Mouse (Mus musculus): ENCODE data around the gene Hoxa2. TPM values are rescaled to one million over a fixed set of nuclear protein-coding genes. Genes with fewer than 3 reads are reported as not detected.

Gene Hoxa2
- polyA plus RNA-seq, 1 experiment: 0.16 TPM

DNA sequence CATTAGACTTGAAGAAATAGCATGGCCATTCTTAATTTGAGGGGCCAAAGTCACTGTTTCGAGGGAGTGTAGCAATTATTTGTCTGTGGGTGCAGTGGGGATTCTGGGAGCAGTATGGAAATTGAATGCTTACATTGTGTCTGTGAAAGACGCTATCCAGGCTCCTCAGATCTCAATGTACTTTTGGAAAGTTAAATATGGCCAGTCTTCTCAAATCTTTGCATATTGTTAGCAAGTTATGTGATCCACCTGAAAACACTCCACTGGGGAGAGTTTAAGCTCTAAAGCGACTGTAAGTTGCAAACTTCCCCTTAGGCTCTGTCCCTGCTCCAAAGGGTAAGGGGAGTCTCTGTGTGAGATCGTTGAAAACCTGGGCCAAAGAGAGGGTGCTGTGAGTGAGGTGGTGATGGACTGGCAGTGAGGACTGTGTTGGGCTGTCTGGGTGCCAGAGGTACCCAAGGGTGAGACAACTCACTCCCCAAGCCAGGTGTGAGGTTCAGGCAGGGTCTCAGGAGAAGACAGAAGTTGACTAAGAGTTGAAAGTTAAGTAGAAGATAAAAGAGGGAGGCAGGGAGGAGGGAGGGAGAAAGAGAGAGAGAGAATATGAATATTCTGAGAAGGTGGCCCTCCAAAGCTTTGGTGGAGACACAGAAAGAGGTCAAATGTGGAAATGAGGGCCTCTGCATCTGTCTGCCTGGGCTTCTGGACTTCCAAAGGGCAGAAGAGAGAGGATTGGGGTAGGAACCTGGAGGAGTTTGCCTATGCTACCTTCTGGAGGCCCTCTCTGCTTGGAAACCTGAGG is 42.5 kb upstream of the Hoxa2 start:
- no peak overlapping the region for H3K4me3 ChIP-seq (ENCODE audit: insufficient read depth, poor library complexity, severe bottlenecking)
- H3K27me3 ChIP-seq (ENCODE audit: control insufficient read depth, insufficient read depth, insufficient read length): no peaks in the 10 kb centered on the region

DNA sequence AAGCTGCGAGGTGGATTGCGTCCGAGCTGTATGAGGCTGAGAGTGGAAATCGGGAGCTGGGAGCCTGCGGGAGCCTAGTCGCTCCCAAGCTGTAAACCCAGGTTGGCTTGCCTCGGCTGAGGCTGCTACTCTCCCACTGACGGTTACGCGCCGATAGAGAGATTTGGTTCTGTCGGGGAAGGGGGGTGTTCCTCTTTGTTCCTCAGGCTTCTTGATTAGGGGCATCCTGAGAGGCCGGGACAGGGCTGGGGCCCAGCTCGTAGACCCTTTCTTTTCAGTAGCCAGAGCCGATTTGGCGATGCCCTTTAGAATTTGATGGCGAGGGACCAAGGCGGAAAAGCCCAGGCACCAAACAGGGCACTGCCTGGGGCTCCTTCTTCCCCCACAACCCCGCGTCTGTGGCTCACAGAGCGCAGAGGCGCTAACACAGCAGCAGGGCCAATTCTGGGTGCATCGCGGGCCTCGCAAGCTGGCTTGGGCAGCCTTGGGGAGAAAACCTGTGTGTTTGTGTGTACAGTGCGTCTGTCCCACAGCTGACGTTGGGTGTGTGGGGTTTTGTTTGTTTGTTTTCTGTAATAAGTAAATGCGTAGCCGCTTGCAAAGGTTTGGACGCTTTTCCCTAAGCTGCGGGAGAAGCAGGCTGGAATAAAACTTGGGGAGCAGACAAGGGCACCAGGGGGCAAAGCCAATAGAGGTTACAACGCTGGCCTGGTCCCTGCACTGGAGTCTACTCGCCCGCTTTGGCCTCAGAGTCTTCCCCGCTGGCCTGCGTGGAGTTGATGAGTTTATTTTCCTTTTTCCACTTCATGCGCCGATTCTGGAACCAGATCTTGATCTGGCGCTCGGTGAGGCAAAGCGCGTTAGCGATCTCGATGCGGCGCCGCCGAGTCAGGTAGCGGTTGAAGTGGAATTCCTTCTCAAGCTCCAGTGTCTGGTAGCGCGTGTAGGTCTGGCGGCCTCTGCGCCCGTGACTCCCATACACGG is 41.3 kb upstream of the Hoxa2 start:
- Histone ChIP-seq H3K4me3 (ENCODE audit: insufficient read depth, poor library complexity, severe bottlenecking) (no peak overlapping the region), H3K36me3 (ENCODE audit: control insufficient read depth, insufficient read depth) (peaks cover 36% of the 10 kb centered on the region), H3K79me3 (ENCODE audit: low read depth) (peaks cover 21% of the 10 kb centered on the region), H3K27me3 (ENCODE audit: control insufficient read depth, insufficient read depth, insufficient read length) (no peaks in the 10 kb centered on the region), H3K79me2 (ENCODE audit: control insufficient read depth, insufficient read depth) (peaks cover 41% of the 10 kb centered on the region), H3ac (ENCODE audit: control insufficient read depth, insufficient read length, low read depth) (no peak overlapping the region)
- TF ChIP-seq USF1 (IDR thresholded peaks at IDR 0.05; ENCODE audit: low read depth) (no peak), FOSL1 (IDR thresholded peaks at IDR 0.05; ENCODE audit: insufficient read depth, low read length, poor library complexity, severe bottlenecking) (no peak), MAX (IDR thresholded peaks at IDR 0.05) (no peak), CEBPB (IDR thresholded peaks at IDR 0.05; ENCODE audit: low read depth) (no peak), MYOD1 (IDR thresholded peaks at IDR 0.05; ENCODE audit: control insufficient read depth, insufficient read length, low read depth) (no peak)

More for the DNA sequence above, 42.5 kb upstream of the Hoxa2 start:
- no peak for TF ChIP-seq USF1 (IDR thresholded peaks at IDR 0.05; ENCODE audit: low read depth)
- TF ChIP-seq FOSL1 (IDR thresholded peaks at IDR 0.05; ENCODE audit: insufficient read depth, low read length, poor library complexity, severe bottlenecking): no peak
- no peak for TF ChIP-seq MYOG (IDR thresholded peaks at IDR 0.05; ENCODE audit: control insufficient read depth, extremely low read depth, insufficient read length)
- TF ChIP-seq MAX (IDR thresholded peaks at IDR 0.05): no peak
- Histone ChIP-seq H3K79me3 (ENCODE audit: low read depth) (peaks cover 31% of the 10 kb centered on the region), H3ac (ENCODE audit: control insufficient read depth, insufficient read length, low read depth) (no peak overlapping the region), H3K36me3 (ENCODE audit: control insufficient read depth, insufficient read depth) (peaks cover 36% of the 10 kb centered on the region), H3K79me2 (ENCODE audit: control insufficient read depth, insufficient read depth) (peaks cover 53% of the 10 kb centered on the region)

DNA sequence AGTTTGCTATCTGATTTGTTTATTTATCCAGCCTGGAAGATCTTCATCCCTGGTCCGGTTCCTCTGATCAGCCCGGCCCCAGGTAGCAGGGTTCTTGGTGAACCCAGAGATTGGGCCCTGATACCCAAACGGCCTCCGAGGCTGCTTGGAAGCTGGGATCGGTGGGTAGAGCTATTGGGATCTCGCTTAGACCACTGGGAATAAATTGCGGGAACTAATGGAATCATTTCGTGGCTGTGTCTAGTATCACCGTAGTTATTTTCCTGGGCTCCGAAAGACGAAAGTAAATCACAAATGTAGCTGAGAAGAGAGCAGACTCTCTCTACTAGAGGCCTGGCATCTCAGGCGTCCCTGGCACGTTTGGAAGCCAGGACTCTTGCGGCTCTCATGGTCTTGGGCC is 40.6 kb upstream of the Hoxa2 start:
- TF ChIP-seq CEBPB (IDR thresholded peaks at IDR 0.05; ENCODE audit: low read depth): no peak
- TF ChIP-seq MYOG (IDR thresholded peaks at IDR 0.05; ENCODE audit: control insufficient read depth, extremely low read depth, insufficient read length): no peak
- TF ChIP-seq FOSL1 (IDR thresholded peaks at IDR 0.05; ENCODE audit: insufficient read depth, low read length, poor library complexity, severe bottlenecking): no peak
- TF ChIP-seq MAX (IDR thresholded peaks at IDR 0.05): no peak
- no peak for TF ChIP-seq USF1 (IDR thresholded peaks at IDR 0.05; ENCODE audit: low read depth)
- no peak for TF ChIP-seq CTCF (IDR thresholded peaks at IDR 0.05; ENCODE audit: control insufficient read depth, insufficient read depth, insufficient read length)
- no peak for TF ChIP-seq MYOD1 (IDR thresholded peaks at IDR 0.05; ENCODE audit: control insufficient read depth, insufficient read length, low read depth)
- Histone ChIP-seq H3K79me2 (ENCODE audit: control insufficient read depth, insufficient read depth) (peaks cover 34% of the 10 kb centered on the region), H3K36me3 (ENCODE audit: control insufficient read depth, insufficient read depth) (peaks cover 41% of the 10 kb centered on the region), H3K4me3 (ENCODE audit: insufficient read depth, poor library complexity, severe bottlenecking) (no peak overlapping the region), H3K79me3 (ENCODE audit: low read depth) (peaks cover 16% of the 10 kb centered on the region), H3K27me3 (ENCODE audit: control insufficient read depth, insufficient read depth, insufficient read length) (no peaks in the 10 kb centered on the region), H3ac (ENCODE audit: control insufficient read depth, insufficient read length, low read depth) (no peak overlapping the region)

DNA sequence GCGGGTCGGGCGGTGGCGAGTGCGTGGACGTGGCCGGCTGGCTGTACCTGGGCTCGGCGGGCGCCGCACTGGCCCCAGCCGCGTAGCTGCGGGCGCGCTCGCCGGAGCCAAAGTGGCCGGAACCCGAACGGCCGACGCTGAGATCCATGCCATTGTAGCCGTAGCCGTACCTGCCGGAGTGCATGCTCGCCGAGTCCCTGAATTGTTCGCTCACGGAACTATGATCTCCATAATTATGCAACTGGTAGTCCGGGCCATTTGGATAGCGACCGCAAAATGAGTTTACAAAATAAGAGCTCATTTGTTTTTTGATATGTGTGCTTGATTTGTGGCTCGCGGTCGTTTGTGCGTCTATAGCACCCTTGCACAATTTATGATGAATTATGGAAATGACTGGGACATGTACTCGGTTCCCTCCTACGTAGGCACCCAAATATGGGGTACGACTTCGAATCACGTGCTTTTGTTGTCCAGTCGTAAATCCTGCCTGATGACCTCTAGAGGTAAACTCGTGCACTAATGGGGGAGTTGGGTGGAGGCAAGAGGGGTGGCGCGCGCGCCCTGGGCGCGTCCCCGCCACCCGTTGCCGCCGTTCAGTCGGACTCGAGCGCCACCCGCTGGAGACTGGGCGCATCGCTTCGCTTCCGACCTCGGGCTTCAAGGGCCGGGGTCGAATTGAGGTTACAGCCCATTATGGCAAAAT is 39.6 kb upstream of the Hoxa2 start, which contains the start of gene Hoxa5:
Gene Hoxa5 (minus strand): TSS at position 538 of the 703 bp plus-strand sequence.
- Histone ChIP-seq H3K79me2 (ENCODE audit: control insufficient read depth, insufficient read depth) (peaks cover 24% of the 10 kb centered on the region), H3K79me3 (ENCODE audit: low read depth) (peaks cover 6% of the 10 kb centered on the region), H3K4me3 (ENCODE audit: insufficient read depth, poor library complexity, severe bottlenecking) (no peak within 1 kb of the TSS), H3K27me3 (ENCODE audit: control insufficient read depth, insufficient read depth, insufficient read length) (no peaks in the 10 kb centered on the region), H3K36me3 (ENCODE audit: control insufficient read depth, insufficient read depth) (peaks cover 46% of the 10 kb centered on the region), H3ac (ENCODE audit: control insufficient read depth, insufficient read length, low read depth) (no peak within 1 kb of the TSS)
- no peak for TF ChIP-seq MYOD1 (IDR thresholded peaks at IDR 0.05; ENCODE audit: control insufficient read depth, insufficient read length, low read depth)

DNA sequence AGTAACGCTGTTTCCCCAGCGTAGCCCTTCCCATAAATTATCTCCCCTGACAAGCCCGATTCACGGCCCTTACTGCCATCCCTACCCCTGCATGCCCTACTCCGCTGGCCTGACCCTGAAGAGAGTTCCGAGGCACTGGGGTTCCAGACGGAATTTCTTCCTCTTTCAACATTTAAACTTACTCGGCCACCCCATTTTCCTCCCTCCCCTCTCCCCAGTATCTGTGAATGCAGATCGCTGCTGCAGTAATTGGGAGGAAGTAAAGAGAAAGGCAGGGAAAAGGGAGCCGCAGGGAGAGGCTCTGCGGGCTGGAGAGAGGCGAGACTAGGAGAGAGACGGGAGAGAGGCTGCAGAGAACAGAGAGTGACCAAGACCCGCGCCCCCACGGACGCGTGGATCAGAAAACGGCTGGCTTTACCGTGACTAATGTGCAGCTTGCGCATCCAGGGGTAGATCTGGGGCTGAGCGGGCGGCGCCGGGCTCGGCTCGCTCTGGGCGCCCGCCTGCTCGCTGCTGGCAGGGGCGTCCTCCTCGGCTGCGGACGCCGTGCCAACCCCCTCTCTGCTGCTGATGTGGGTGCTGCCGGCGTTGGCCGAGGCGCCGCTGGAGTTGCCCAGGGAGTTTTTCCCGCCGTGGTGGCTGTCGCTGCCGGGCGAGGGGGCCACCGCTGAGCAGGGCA is 38.9 kb upstream of the Hoxa2 start:
- no peaks in the 10 kb centered on the region for H3K27me3 ChIP-seq (ENCODE audit: control insufficient read depth, insufficient read depth, insufficient read length)
- peaks cover 17% of the 10 kb centered on the region for H3K79me2 ChIP-seq (ENCODE audit: control insufficient read depth, insufficient read depth)
- no peak overlapping the region for H3ac ChIP-seq (ENCODE audit: control insufficient read depth, insufficient read length, low read depth)
- peaks cover 46% of the 10 kb centered on the region for H3K36me3 ChIP-seq (ENCODE audit: control insufficient read depth, insufficient read depth)
- TF ChIP-seq FOSL1 (IDR thresholded peaks at IDR 0.05; ENCODE audit: insufficient read depth, low read length, poor library complexity, severe bottlenecking) (no peak), MYOG (IDR thresholded peaks at IDR 0.05; ENCODE audit: control insufficient read depth, extremely low read depth, insufficient read length) (no peak), CEBPB (IDR thresholded peaks at IDR 0.05; ENCODE audit: low read depth) (no peak)
- H3K4me3 ChIP-seq (ENCODE audit: insufficient read depth, poor library complexity, severe bottlenecking): no peak overlapping the region
- peaks cover 2% of the 10 kb centered on the region for H3K79me3 ChIP-seq (ENCODE audit: low read depth)
